Mouse (Mus musculus): ENCODE measurements at regions not wholly inside any gene's neighbourhood (a gene's known extent, or its start where the extent isn't known, plus 50 kb on each side); places are given as distances from the start of the nearest gene placed in this dataset.
A peak's percentile ranks its signal among the peaks of the same experiment; 100 is the strongest.

GRCm38 (mm10) chr13:37621319-37622050, 156.7 kb upstream of the Rreb1 start:
- ATAC-seq, result no peak

GRCm38 (mm10) chr13:37622366-37623088, 155.7 kb upstream of the Rreb1 start:
- 72% methylated on average over 6 of the region's 6 CpGs for WGBS
- H3K4me2 ChIP-seq (ENCODE audit: low read length), result no peak overlapping the region
- no peaks in the 10 kb centered on the region for H3K9me3 ChIP-seq (replicated peaks; ENCODE audit: control insufficient read depth, low read length, poor library complexity, severe bottlenecking)
- H3K9ac ChIP-seq (ENCODE audit: low read depth, low read length), result no peak overlapping the region
- H3K4me3 ChIP-seq (ENCODE audit: low read depth, low read length), result no peak overlapping the region
- H3K36me3 ChIP-seq (ENCODE audit: control insufficient read depth, insufficient read depth, low read length), result no peaks in the 10 kb centered on the region
- 0 out of 2 replicates have a peak, but pooled peaks cover 3% of the 10 kb centered on the region for H3K4me1 ChIP-seq (ENCODE audit: control insufficient read depth, insufficient read depth, low read length)
- no peak for ATAC-seq
- no peaks in the 10 kb centered on the region for H3K27me3 ChIP-seq (ENCODE audit: control insufficient read depth, insufficient read depth, low read depth, low read length)
- H3K27ac ChIP-seq (ENCODE audit: low read length), result no peak overlapping the region

More at GRCm38 (mm10) chr13:37621319-37622050, 156.7 kb upstream of the Rreb1 start:
- Histone ChIP-seq H3K9me3 (replicated peaks; ENCODE audit: control insufficient read depth, low read length, poor library complexity, severe bottlenecking) (no peaks in the 10 kb centered on the region), H3K9ac (ENCODE audit: low read depth, low read length) (no peak overlapping the region), H3K4me2 (ENCODE audit: low read length) (no peak overlapping the region), H3K4me1 (ENCODE audit: control insufficient read depth, insufficient read depth, low read length) (0 out of 2 replicates have a peak, but pooled peaks cover 3% of the 10 kb centered on the region), H3K4me3 (ENCODE audit: low read depth, low read length) (no peak overlapping the region), H3K27ac (ENCODE audit: low read length) (no peak overlapping the region), H3K27me3 (ENCODE audit: control insufficient read depth, insufficient read depth, low read depth, low read length) (no peaks in the 10 kb centered on the region), H3K36me3 (ENCODE audit: control insufficient read depth, insufficient read depth, low read length) (no peaks in the 10 kb centered on the region)
- WGBS, result 89% methylated on average over 5 of the region's 5 CpGs

- no peak overlapping the region for H3K9ac ChIP-seq (ENCODE audit: low read depth, low read length)
- H3K4me2 ChIP-seq (ENCODE audit: low read length), result no peak overlapping the region
- no peak overlapping the region for H3K27ac ChIP-seq (ENCODE audit: low read length)
- H3K36me3 ChIP-seq (ENCODE audit: control insufficient read depth, insufficient read depth, low read length), result no peaks in the 10 kb centered on the region
- H3K9me3 ChIP-seq (replicated peaks; ENCODE audit: control insufficient read depth, low read length, poor library complexity, severe bottlenecking), result no peaks in the 10 kb centered on the region
- no peaks in the 10 kb centered on the region for H3K27me3 ChIP-seq (ENCODE audit: control insufficient read depth, insufficient read depth, low read depth, low read length)
- WGBS, result 52% methylated on average over 1 of the region's 1 CpGs
- 0 out of 2 replicates have a peak, but pooled peaks cover 3% of the 10 kb centered on the region for H3K4me1 ChIP-seq (ENCODE audit: control insufficient read depth, insufficient read depth, low read length)
- no peak overlapping the region for H3K4me3 ChIP-seq (ENCODE audit: low read depth, low read length)
- ATAC-seq, result peak; percentile 64; the same call in 1 of the 2 replicates
These were observed 153.5 kb upstream of the Rreb1 start for GRCm38 (mm10) chr13:37624741-37625140.

GRCm38 (mm10) chr13:37625532-37626235, 152.5 kb upstream of the Rreb1 start:
- Histone ChIP-seq H3K9ac (ENCODE audit: low read depth, low read length) (no peak overlapping the region), H3K4me3 (ENCODE audit: low read depth, low read length) (no peak overlapping the region), H3K9me3 (replicated peaks; ENCODE audit: control insufficient read depth, low read length, poor library complexity, severe bottlenecking) (no peaks in the 10 kb centered on the region), H3K27me3 (ENCODE audit: control insufficient read depth, insufficient read depth, low read depth, low read length) (no peaks in the 10 kb centered on the region), H3K4me2 (ENCODE audit: low read length) (no peak overlapping the region), H3K4me1 (ENCODE audit: control insufficient read depth, insufficient read depth, low read length) (0 out of 2 replicates have a peak, but pooled peaks cover 3% of the 10 kb centered on the region), H3K36me3 (ENCODE audit: control insufficient read depth, insufficient read depth, low read length) (no peaks in the 10 kb centered on the region), H3K27ac (ENCODE audit: low read length) (no peak overlapping the region)
- no peak for ATAC-seq
- WGBS, result 91% methylated on average over 13 of the region's 13 CpGs

- H3K27ac ChIP-seq (ENCODE audit: low read length), result no peak overlapping the region
- ATAC-seq, result no peak
These were observed 149.6 kb upstream of the Rreb1 start for GRCm38 (mm10) chr13:37628391-37629270.

GRCm38 (mm10) chr13:37629271-37629899, 148.8 kb upstream of the Rreb1 start:
- H3K36me3 ChIP-seq (ENCODE audit: control insufficient read depth, insufficient read depth, low read length), result no peaks in the 10 kb centered on the region
- no peak for ATAC-seq
- no peak overlapping the region for H3K27ac ChIP-seq (ENCODE audit: low read length)
- no peaks in the 10 kb centered on the region; the same call in 1 of the 2 replicates for H3K9me3 ChIP-seq (replicated peaks; ENCODE audit: control insufficient read depth, low read length, poor library complexity, severe bottlenecking)
- H3K27me3 ChIP-seq (ENCODE audit: control insufficient read depth, insufficient read depth, low read depth, low read length), result no peaks in the 10 kb centered on the region
- H3K4me1 ChIP-seq (ENCODE audit: control insufficient read depth, insufficient read depth, low read length), result 0 out of 2 replicates have a peak, but pooled peaks cover 3% of the 10 kb centered on the region
- no peak overlapping the region for H3K4me3 ChIP-seq (ENCODE audit: low read depth, low read length)
- 76% methylated on average over 6 of the region's 6 CpGs for WGBS
- H3K9ac ChIP-seq (ENCODE audit: low read depth, low read length), result no peak overlapping the region
- no peak overlapping the region for H3K4me2 ChIP-seq (ENCODE audit: low read length)

More at GRCm38 (mm10) chr13:37628391-37629270, 149.6 kb upstream of the Rreb1 start:
- Histone ChIP-seq H3K4me1 (ENCODE audit: control insufficient read depth, insufficient read depth, low read length) (0 out of 2 replicates have a peak, but pooled peaks cover 3% of the 10 kb centered on the region), H3K4me2 (ENCODE audit: low read length) (no peak overlapping the region), H3K9ac (ENCODE audit: low read depth, low read length) (no peak overlapping the region), H3K27me3 (ENCODE audit: control insufficient read depth, insufficient read depth, low read depth, low read length) (no peaks in the 10 kb centered on the region), H3K9me3 (replicated peaks; ENCODE audit: control insufficient read depth, low read length, poor library complexity, severe bottlenecking) (no peaks in the 10 kb centered on the region; the same call in 1 of the 2 replicates), H3K36me3 (ENCODE audit: control insufficient read depth, insufficient read depth, low read length) (no peaks in the 10 kb centered on the region), H3K4me3 (ENCODE audit: low read depth, low read length) (no peak overlapping the region)
- WGBS, result 56% methylated on average over 16 of the region's 16 CpGs

- no peaks in the 10 kb centered on the region for H3K36me3 ChIP-seq (ENCODE audit: control insufficient read depth, insufficient read depth, low read length)
- WGBS, result 94% methylated on average over 5 of the region's 5 CpGs
- H3K27ac ChIP-seq (ENCODE audit: low read length), result no peak overlapping the region
- H3K4me1 ChIP-seq (ENCODE audit: control insufficient read depth, insufficient read depth, low read length), result no peaks in the 10 kb centered on the region
- no peak overlapping the region for H3K4me2 ChIP-seq (ENCODE audit: low read length)
- no peak for ATAC-seq
- no peaks in the 10 kb centered on the region for H3K27me3 ChIP-seq (ENCODE audit: control insufficient read depth, insufficient read depth, low read depth, low read length)
- H3K9me3 ChIP-seq (replicated peaks; ENCODE audit: control insufficient read depth, low read length, poor library complexity, severe bottlenecking), result no peaks in the 10 kb centered on the region; the same call in 1 of the 2 replicates
- H3K9ac ChIP-seq (ENCODE audit: low read depth, low read length), result no peak overlapping the region
- H3K4me3 ChIP-seq (ENCODE audit: low read depth, low read length), result no peak overlapping the region
These were observed 145.3 kb upstream of the Rreb1 start for GRCm38 (mm10) chr13:37632835-37633440.
